Mouse (Mus musculus): ENCODE data around the gene Batf2. TPM values are rescaled to one million over a fixed set of nuclear protein-coding genes. Genes with fewer than 3 reads are reported as not detected.
A peak's percentile ranks its signal among the peaks of the same experiment; 100 is the strongest.
"Not testable (repeated sequence)": the region's sequence is repeated elsewhere in the genome, so short reads cannot be mapped to it uniquely, and the experiment has no call there.

Gene Batf2
- under 1 TPM; 0.23 to 0.41 TPM for total RNA-seq (2021)
- long read RNA-seq, experiment 1: 0 reads
- long read RNA-seq, experiment 2: 0 reads

DNA sequence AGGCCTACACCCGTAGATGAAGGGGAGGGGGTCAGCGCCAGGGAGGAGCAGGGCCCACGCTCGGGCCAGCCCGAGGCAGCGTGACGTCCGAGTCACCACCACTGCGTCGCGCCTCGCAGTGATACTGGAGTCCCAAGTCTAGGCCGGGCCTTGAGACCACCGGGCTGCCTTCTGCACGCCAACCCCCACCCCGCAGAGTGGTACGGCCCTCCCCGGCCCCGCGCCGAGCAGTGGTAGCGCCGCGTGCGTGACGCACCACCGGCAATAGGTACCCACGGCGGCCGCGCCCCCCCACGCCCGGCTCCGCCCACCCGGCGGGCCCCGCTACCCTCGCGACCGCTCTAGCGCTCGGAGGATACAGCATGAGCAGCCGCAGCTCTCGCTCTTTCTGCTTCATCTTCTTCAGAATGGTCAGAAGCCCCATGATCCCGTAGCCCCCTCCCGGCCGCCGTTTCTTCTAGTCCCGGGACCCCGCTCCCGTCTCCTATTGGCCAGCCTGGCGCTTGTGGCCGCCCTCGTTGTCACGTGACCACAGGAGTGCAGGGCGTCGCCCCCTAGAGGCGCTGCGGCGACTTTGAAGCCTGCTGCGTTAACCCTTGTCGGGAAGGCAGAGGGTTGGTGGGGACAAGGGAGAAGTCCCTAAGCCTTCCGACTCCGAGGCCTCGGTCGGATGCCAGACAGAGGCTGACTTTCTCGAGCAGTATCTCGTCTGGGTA is at the start of gene Batf2:
Gene Batf2 (plus strand): TSS at position 306 of the 716 bp plus-strand sequence.
- DNase-seq: peak; percentile 89

DNA sequence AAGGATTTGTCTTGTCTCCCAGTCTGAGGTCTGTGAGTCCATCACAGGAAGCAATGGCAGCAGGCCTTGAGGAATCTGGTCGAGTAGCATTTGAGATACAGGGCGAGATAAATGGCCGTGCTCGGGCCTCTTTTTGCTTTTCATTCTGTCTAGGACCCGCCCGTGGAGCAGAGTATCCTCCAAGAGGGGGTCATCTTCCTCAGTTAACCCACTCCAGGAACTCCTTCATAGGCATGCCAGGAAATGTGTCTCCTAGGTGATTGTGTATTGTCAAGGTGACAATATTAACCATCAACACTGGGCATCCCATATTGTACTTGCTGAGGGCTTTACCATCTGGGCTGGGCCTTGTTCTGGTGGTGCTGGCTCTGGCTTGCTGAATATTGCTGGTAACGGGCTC is 46.7 kb upstream of the Batf2 start, which contains the start of gene AC131692.1:
Gene AC131692.1 (plus strand): TSS at position 301 of the 400 bp plus-strand sequence.
- no peak for DNase-seq

DNA sequence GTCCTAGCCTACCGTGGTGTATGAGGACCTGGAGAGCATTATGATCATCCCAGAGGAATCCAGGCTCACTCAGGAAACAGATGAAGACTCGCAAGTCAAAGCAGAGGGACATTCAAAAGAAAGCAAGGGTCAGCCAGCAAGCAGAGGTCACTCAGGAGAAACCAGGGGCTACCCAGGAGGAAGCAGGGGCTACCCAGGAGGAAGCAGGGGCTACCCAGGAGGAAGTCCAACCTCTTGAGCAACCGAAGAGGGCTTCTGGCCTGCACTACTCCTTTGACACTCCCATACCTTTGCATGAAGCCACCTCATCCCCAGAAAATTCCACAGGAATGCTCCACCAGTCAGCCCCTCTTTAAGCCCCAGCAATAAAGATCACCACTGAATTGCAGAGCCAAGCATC is 42.9 kb upstream of the Batf2 start:
- DNase-seq: no peak

DNA sequence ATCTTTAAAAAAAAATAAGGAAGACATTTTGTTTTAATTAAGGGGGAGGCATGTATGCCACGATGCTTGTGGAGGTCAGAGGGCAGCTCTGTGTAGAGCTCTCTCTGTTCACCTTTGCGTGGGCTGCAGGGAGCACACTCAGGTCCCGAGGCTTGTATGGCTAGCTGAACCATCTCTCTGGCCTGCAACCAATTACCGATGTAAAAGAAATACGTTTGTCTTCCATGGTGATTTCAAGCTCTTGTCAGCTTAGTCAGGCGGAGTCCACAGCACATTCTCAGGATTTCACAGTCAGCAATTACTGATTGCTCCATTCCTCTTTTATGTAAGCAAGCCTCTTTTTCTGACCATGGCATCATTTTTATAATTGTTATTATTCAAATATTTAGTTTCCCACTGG is 39.6 kb upstream of the Batf2 start:
- no peak for DNase-seq

DNA sequence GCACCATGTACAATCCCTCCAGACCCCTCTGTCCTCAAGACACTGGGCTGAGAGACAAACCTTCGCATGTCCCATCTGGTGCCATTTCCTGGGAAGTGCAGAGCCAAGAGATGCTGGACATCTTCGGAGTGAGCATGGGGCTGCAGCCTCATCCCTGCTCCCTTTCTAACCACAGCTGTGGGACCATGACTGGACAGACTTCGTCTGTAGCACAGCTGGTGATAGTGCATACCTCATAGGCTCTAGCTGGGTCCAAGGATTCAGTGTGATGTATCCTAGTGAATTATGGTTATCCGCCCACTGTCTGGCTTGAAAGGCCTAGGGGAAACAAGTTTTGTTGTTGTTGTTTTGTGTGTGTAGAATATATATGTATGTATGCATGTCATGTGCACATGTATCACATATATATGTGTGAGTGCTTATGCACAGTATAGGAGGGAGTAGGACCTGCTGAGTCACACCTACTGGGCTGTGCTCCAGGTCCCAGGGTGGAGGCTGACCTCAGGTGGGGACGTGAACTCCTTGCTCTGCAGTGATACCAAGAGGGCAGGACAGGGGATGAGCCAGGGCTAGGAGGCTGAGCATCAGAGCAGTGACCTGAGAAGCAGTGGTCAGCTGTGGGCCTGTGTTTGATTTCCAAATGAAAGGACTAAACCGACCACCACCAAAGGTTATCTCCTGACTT is 38.5 kb upstream of the Batf2 start:
- DNase-seq: no peak

DNA sequence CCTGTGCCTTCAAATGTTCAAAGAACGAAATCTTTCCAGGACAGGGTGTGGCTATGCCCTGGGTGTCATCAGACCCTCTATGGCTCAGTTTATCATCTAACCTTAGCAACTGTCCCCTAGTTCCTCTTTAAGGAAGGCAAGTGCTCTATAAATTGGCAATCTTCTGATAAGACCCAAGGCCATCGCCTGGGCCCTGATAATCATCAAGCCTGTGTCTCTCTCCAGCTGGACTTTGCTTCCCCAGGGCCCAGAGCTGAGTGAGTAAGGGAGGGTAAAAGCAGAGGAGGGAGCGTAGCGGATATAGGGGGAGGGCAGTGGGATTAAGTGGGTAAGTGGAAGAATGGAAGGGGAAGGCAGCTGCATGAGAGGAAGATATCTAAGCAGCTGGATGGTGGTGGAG is 36.3 kb upstream of the Batf2 start:
- no peak for DNase-seq

DNA sequence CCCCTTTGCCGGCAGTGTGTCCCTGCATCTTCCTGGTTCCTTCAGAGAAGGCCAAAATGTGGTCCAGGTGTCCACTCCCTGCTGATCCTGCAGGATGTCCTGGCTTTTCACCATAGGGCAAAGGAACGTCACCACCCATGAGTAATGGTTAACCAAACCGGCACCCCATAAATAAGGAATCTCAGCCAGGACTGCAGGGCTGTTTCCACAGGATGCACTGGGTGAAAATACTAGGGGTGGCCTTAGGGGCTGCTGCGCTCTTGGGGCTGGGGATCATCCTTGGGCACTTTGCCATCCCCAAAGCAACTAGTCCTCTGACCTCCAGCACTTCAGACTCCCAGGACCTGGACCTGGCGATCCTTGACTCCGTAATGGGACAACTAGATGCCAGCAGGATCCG is 35.2 kb upstream of the Batf2 start, which contains the start of gene Naaladl1:
Gene Naaladl1 (plus strand): TSS at position 197 of the 400 bp plus-strand sequence.
- no peak for DNase-seq

DNA sequence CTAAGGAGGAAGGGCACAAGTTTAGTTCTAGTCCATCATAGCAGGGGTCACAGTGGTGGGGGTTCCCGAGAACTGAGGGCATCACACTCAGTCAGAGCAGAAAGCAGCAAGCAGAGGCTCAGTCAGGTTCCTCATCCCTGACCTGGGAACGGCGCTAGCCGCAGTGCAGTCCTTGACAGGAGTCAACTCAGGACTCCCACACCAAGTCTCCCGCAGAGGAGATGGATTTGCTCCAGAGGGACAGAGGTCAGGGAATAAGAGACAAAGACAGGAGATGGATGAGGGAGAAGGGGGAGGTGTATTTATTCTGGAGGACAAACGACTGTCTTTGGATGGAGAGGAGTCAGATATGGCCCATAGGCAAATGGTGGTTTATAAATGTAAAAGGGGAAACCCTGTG is 27.7 kb upstream of the Batf2 start:
- DNase-seq: no peak

DNA sequence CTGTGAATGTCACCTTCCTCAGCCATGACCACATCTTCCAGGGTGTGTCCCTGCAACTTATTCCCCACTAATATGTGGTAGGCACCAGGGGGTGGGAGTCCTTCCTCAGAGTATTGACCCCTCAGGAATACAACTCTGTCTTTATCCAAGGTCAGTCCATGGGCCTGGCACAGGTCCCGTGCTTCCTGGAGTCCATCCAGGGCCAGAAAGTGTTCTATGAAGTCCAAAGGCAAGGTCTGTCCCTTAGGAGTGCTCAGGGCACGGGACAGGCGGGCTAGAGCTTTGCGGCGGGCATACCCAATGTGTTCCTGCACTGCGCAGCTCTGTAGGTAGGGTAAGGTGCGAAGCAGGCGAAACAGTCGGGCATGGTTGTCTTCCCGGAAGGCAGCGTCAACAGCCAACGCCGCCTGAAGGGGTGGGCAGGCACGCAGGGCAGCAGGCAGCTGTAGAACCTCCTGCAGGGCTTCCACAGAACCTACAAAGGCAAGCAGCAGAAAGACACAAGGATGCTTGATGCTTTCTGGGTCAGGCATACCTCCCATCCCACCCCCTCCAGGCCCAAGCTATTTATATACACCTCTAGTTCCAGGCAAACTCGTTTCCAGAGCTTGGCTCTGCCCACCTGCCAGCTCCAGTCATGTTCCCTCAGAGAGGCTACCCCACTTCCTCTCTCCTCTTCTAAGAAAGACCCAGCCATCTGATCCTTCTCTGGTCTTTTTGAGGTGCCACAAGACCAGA is 24.5 kb upstream of the Batf2 start:
- no peak for DNase-seq

DNA sequence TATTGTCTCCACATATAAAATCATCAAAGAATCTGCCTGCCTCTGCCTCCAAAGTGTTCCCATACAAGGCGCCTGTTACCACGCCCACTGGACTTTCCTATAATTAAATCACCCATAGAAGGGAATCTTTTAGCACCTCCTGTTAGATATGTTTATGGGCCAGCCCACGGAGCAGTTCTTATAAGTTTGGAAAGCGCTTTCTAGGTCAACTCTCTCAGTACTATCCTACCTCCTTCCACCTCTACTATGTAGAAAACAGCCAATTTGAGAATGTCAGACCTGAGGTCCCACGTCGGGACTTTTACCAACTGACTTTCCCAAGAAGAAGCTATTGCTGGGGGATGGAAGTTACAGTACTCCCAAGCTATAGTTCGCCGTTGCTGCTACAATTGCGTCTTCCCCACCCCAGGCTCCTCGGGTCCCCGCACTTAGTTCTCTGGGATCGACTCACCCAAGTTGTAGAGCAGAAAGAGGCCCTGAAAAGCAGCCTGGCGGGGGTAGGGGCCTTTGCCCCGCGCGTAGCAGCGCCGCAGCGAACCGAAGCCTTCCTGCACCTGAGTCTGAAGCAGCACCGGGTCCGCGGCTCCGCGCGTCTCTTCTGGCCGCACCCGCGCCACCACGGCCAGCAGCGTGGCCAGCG is 23.3 kb upstream of the Batf2 start:
- no peak for DNase-seq

DNA sequence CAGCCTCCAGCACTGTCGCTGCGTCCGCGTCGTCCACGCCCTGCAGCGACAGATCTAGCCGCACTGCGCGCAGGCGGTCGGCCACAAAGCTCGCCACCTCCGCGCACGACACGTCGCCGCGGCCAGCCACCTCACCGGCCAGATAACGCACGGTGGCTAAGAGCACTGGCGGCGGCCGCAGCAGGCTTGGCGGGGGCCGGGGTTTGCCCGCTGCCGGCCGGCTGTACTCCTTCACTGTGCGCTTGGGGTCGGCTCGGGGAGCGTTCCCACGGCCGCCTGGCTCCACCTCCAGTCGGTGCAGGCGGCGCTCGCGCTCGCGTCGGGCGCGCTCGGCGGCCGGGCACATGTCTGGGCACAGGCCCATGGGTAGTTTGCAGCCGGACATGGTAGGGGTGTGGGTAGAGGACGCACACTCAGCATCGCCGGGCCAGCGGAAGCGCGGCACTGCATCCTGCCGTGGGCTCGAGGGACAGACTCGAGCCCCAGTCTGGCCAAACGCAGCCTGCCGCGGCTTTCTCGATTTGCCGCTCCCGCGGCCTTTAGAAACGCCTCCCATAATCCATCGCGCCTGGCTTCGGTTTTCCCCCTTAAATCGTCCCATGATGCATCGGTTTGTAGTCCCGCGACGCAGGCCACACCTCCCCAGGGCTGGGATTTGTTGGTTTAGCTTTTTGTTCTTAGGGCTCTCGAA is 22.7 kb upstream of the Batf2 start, which contains the start of gene Sac3d1:
Gene Sac3d1 (minus strand): TSS at position 665 of the 691 bp plus-strand sequence.
- DNase-seq: peak; percentile 83

DNA sequence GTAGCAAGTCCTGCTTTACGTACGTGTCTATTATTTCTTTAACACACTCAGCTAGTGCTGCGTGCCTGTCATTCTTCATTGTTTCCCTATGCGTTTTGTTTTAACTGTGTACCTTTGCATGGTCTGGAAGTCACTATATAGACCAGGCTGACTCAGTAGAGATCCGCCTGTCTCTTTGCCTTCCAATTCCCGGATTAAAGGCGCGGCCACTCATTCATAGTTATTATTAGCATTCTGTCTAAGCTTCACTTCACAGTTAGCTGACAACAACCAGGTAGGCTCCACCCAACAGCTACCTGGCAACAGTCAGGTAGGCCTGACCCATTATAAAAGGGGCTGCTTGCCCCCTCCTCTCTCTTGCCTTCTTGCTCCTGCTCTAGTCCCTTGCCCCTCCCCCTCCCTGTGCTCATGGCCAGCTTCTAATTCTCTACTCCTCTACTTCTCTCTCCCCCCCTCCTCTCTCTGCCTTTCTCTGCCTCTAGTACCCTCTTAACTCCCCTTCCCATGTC is 22.1 kb upstream of the Batf2 start:
- no peak for DNase-seq

DNA sequence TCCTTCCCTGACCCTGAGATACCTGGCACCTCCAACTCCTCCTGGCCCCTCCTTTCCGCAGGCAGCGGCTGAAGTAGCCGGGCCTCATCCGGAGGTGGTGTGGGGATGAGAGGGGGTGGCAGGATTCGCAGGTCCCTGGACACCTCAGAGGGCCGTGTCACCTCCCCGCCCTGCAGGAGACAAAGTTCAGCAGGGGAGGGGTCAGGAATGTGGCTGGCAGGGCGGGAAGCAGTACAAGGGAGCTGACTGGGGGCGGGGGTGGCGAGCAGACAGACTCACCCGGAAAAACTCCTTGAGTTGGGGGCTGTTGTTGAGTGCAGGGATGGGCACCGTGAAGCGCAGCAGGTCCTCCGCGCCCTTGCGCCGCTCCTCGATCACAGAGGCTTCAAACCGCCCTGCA is 19.0 kb upstream of the Batf2 start:
- DNase-seq: no peak

DNA sequence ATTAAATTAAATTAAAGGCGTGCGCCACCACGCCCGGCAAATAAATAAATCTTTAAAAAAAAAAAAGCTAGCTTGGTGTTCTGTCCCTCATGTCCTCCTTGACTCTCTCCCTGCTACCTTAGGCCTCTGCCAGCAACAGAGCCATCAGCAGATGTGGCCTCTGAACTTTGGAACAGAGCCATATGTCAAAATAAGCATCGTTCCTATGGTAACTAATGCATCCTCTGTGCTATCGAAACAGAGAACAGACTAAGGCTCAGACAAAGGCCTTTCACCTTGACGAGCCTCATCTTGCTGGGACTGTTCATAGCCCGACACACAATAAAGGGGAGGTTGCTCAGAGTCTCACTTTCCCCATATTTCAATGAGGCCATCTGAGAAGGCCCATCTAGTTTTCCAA is 17.5 kb upstream of the Batf2 start:
- DNase-seq: no peak

DNA sequence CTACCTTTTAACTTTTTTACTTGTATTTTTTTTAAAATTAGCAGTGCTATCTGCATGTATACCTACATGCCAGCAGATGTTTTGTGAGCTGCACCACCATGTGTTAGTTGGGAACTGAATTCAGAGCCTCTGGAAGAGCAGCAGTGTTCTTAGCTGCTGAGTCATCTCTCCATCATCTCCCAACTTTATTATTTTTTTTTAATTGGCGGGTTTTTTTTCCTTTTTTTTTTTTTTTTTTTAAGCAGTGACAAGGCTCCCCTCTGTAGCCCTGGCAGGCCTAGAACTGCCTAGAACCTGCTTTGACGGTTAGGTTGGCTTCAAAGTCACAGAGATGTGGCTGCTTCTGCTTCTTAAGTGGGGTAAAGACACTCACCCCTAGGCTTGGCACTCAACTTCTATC is 15.9 kb upstream of the Batf2 start:
- DNase-seq: no peak

DNA sequence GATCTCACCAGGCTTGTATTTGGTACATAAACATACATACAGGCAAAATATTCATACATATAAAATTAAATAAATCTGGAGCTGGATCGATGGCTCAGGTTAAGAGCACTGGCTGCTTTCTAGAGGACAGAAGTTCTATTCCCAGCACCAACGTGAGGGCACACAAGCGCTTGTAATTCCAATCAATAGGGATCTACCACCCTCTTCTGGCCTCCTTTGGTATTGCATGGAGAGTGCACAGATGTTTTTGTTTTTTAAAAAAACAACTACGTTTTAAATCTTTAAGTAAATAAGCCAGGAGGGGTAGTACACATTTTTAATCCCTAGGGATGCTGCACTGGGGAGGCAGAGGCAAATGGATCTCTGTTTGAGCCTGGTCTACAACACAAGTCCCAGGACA is 14.5 kb upstream of the Batf2 start:
- DNase-seq: peak; percentile 57

DNA sequence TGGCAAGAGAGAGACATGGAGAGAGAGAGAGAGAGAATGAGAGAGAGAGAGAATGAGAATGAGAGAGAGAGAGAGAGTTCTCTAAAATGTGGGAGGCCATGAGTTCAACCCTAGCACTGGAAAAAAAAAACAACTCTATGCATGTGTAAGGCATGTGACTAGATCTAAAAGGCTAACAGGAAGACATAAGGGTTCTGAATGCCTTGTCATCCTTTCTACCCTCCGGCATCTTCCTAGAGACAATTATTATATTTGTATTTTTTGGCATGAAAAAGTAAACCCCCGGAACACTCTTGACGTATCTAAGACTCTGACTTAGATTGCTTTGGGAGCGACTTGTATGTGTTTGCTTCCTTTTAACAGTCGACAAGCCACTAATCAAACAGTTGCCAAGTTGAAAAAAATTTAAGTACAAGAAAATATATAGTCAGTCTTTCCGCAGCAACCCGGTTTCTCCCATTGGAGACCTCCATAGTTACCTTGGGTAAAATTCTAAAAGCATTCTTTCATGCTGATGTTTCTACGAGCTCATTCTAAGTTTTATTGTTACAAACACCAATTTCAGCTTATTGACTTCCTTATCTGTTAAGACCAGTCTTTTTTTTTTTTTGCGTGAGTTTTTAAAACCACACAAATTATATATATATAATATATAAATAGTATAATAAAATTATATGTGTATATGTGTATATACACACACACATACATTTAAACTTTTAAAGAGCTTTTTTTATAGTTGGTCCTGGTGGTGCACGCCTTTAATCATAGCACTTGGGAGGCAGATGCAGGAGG is 13.8 kb upstream of the Batf2 start:
- no peak for DNase-seq

DNA sequence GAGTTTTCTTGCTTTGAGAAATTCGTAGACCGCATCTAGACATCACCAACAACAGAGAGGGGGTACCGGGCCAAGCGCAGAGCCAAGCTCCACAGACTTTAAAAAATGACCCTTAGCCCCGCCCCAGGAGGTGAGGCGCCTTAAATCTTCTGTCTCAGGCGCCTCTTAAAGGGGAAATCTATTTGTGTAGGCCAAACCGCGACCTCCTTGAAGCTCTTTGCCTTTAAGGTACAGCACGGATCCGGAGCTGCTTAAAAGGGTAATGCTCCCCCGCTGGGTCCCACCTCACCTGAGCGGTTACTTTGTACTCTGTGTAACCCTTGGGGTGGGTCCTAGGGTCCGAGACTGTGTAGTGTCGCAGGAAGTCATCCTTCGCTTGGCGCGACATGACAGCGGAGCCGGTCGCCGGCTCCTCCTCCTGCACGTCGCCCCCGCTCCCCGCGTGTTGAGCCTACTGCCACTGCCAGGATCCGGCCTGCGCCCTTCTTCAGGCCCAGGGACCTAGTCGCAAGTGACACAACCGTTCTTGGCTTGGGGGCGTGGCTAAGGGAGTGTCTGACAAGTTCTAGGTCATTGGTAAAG is 12.9 kb upstream of the Batf2 start, which contains the start of gene Snx15:
Gene Snx15 (minus strand): TSS at position 545 of the 582 bp plus-strand sequence.
- peak; percentile 90 for DNase-seq

DNA sequence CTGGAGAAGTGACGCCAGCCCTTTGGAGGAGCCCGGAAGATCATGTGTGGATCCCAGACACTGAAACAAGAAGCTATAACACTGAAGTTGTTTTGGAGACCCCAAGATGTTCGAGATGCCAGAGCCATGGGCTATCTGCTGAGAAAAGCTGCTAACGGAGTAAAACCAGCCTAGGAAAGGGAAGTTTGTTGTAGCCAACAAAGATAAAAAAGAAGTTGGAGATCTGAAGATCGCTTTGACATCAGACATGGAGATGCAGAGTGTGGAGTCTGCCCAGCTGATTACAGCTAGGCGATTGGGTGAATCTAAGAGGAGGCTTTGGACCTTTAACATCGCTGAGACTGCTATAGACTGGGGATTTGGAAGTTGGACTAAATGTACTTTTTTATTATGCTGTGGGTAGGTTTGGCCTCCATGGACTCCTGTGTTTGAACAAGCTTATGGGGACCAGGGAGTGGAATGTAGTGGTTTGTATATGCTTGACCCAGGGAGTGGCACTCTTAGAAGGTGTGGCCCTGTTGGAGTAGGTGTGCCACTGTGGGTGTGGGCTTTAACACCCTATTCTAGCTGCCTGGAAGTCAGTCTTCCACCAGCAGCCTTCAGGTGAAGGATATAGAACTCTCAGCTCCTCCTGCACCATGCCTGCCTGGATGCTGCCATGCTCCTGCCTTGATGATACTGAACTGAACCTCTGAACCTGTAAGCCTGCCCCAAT is 10.2 kb upstream of the Batf2 start:
- not testable (repeated sequence) for DNase-seq

Measured in gastrocnemius, postnatal 10 days (tissue).